Mouse (Mus musculus) thymus, postnatal 0 days (tissue): ENCODE results near the gene Efnb2. TPM values are rescaled to one million over a fixed set of nuclear protein-coding genes. Genes with fewer than 3 reads are reported as not detected.

Experiments
- DNase-seq: peaks from one replicate; pipeline ENCODE4 v3.0.0-alpha.2; 2015; ENCODE audit warnings: low spot score
- polyA plus RNA-seq: library from polyadenylated mRNA; unstranded; fragments of >200 nt; fragmentation: Nextera tagmentation; extraction: Ambion mirVana; gene quantifications from 2 replicates; pipeline ENCODE4 v1.2.1, GENCODE M21; 2015

The Efnb2 gene
- polyA plus RNA-seq, 1 experiment from 2014 or later = 4.5 TPM

DNA sequence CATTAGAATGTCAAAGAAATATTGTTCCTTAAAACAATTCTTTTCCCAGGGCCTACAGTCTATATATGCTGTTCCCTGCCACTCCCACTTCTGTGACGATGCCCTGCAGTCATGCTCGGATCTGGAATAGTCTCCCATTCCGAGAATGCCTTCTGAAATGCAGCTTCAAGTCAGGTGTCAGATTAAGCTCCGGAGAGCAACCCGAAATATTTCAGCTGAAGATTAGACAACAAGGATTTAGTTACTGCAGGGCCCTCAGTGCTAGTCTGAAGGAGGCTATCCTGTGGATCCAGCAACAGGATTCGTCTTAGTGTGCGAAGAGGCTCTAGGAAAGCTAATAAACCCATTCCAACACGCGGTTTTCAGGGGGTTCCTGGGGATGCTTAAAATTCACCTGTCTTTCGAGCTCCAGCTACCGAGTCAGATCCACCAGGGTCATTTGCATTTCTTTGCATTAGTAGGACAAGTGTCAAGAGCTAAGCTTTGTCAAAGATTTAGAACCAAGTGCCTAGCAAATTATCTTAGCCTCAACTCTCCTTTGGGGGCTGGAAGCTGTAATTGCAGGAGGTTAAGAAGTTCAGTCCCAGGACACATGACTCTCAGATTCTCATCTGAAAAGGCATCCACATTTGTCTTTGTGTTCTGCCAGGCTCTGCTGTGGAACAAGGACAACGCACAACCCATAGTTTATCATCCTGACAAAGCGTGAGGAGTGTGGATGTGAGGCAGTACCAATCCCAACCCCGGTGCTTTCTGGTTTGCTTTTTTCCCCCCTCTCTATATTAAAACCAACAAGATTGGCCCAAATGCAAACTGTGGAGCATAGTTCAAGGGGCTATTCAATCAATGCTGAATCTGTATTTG is 4.2 kb downstream of the Efnb2 start:
- no peak for DNase-seq

DNA sequence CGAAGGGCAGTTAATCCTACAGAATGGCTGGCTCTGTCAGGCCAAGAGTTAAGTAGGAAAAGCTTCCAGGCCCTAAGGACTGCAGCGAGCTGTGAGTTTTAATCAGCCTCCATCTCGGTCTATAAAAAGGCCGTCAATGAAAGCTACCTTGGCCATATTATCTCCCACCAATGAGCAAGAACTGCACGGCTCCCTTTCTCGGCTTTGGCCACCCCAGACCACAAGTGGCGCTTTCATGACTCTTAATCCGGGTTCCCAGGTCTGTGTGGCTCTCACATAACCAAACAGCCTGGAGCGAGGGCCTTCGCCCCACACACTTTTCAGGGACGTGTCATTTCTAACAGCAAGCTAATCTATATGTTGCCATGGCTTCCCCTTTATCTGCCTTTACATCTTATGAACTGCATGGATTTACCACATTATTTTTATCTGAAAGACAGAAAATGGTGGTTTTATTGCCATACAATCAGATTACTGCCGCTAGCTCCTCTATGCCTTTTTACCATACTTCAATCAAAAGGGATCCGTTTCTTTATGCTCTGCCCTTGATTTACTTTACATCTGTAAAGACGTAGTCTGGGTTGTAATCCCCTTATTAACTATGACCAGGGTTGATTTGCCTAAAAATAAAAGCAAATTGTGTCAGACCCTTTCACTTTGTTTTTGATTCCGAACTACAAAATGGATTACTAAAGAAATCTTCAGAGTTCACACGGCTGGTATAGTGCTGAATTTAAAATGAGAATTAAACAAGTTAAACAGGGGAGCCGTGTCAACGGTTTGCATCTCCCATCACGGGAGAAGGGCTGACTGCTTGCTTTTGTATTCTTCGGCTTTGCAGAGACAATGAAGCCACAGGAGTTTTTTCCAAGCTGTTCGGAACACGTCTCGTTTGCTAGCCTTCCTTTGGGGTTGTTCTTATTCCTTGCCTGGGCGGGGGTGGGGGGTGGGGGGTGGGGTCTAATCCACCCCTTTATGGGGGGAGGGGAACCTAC is 5.4 kb downstream of the Efnb2 start:
- no peak for DNase-seq

DNA sequence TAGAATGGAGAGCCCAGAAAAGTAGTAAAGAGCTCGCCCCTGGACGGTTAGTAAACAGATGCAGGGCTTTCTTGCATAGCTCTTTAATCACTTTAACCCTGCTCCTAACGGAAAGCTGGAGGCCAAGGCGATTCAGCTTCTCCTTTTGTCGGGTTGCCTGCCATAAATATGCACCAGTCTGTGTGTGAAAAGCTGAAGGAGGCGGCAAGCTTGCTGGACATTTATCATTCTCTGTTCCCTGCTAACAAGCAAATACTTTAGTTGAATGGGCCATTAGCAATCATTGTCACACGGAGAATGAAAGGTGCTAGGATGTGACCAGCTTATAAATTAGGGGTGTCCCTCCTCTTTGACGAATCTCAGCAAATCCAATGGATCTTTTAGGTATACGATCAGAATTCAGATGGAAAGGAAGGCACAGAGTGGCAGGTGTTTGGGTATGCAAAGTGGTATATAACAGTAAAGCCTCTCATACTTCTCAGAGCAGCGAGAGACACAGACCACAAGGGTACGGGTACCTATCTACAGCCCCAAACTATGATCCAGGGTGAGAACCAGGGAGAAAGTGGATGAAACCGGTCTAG is 7.0 kb downstream of the Efnb2 start:
- DNase-seq = no peak

DNA sequence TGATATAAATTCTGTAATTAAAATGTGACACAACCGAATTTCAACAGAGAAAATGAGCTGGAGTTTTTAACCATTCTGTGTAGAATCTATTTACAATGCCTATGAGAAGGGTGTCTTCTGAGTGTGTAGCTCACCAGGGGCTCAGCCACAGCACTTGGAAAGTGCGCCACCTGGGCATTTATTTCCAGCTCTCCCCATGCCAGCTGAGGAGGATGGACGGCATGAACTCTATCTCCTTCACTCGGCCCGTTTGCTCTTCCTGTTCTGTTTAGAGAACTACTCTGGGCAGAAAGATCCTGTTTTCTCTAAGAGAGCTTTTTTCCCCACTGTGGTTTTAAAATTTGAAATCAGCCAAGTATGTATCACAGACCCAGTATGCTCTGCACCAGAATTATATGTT is 7.7 kb downstream of the Efnb2 start:
- no peak for DNase-seq

DNA sequence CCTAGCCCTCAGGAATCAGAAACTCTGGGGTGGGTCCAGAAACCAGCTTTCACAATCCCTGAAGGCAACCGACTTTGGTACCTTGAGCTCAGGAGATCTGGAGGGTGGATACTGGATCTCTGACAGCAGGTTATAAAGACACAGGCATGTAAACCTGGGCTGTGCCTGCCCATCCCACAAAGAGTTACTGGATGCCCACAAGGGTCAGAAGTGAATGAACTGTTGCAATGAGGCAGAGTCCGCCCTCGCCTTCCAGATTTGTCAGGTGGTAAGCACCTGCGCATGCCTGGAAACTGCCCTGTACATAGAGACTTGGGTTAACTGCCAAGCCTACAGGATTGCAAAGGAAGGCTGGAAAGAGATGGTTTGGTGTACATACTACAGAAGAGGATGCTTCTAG is 8.7 kb downstream of the Efnb2 start:
- DNase-seq = no peak

DNA sequence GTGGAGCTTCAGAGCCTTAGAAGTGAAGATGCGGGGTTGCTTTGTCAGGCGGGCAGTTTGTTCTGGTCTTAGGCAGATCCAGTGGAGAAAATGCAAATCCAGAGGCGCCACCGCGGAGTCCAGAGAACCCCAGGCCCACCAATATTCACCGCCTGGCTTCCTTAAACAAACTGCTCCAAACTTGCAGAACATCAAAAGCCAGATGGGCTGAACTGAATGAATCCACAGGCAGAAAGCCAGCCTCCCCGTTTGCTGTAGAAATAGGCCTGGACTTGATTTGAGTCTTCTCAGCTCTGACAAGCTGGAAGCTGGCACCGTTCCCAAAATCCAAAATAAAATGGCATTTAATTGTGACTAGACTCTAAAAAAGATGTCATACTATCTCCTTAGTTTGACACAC is 11.1 kb downstream of the Efnb2 start:
- DNase-seq = no peak

DNA sequence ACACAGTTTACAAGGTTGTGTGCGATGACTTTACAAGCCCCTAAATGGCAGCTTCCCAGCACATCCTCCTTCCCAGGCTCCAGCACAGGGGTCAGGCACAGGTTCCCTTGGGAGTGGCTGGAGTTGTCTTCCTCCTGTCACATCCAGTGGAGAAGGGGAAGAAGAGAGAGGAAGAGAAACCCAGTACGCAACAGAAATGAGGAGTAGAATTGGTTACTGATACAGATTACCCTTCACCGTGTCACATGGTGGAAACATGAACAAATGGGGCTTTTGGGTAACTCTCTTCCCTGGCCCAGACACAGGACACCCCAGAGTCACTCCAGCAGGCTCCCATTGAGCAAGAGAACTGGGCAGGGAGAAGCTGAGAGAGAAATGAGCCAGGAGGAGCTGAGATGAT is 11.5 kb downstream of the Efnb2 start:
- no peak for DNase-seq

DNA sequence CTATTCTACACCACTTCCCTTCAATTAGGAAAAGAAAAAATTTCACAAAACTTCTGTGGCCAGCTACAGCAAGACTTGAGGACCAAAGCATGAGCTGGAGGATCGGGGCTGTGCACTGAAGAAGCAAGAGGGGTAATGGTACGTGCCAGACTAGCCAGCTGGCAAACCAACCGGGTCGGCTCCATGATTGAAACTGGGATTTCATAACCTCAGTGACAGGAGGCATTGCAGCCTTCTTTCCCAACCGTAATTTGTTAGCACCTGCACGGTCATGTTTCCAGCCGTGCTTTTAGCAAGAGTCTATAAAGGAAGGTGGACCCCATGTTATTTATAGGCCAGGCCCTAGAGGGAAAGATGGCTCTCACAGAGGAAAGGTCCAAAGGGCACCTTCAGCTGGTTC is 12.4 kb downstream of the Efnb2 start:
- no peak for DNase-seq

DNA sequence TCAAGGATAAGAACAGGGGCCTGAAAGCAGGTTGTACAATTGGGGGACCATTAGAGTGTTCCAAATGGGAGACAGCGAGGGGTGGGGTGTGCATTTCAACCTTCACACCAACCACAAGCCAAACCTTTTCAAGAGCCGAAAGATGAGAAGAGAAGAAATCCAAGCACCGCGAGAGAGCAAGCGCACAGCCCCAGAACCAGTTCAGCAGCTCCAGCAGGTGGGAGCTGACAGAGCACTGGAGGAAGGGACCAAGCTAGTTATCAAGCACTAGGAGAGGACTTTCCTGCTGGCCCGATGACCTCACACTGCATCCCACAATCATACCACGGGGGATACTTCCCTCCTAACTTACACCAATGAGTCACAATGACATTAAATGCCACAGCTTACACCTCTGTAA is 13.2 kb downstream of the Efnb2 start:
- DNase-seq = no peak

DNA sequence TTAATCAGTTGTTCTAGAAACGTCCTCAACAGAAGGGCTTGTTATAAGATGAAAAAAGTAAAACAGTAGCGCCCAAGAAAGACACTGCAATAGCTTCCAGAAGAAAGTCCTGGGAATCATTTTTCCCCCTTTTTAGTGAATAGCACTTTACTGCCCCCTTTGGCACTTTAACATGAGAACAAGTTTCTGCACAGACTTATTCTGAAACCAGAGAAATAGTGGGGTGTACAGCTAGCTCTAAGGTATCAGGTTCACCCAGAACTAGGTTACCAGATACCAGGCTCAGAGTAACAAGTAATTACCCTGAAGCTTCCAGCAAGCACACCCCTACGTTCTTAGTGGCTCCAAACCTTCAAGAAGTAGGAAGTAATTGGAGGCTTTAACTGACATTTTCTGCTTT is 13.7 kb downstream of the Efnb2 start:
- no peak for DNase-seq

DNA sequence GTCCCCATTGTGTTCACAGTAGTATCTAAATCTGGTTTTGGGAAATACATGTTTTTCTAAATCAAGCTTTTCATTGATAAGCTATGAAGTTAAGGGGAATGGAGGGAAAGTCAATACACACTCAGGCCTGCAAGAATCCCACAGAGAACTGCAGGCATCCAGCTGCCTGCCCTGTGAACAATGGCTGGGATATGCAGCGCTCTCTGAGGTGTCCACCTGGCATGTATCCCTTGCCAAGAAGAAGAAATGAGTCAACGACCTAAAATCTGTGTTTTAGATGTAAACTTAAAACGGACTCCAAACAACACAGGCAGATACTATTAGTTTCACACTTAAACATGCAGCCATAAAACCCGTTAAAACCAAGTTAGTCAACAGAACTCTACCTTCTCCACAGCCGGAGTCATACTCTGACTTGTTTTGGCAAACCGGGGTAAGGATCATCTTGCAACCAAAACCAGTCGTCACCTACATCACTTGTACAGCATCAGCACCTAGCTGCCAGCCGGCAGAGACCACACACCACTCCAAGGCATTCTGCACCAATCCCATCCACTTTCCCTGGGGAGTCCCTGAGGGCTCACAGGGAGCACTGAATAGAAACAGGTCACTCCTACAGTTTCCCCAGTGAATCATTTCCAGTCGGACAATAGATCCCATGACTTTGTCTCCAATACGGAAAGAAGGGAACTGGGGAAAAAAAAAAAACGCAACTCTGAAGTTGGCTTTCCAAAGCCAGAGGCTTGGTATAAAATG is 16.7 kb downstream of the Efnb2 start:
- no peak for DNase-seq

DNA sequence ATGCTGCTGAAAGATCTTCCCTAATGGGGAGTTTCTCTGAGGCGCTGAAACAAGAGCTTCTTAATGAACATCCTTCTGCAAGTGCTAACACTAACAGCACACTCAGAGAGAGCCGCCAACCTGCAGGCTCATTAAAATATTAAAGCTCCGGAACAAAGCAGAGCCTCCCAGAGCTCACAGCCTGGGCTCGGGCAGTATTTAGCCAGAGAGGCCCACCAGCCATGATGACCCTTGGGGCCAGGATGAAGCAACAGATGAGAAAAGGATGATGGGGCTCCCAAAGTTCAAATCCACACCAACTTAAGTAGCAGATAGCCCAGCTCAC is 20.8 kb downstream of the Efnb2 start:
- no peak for DNase-seq

DNA sequence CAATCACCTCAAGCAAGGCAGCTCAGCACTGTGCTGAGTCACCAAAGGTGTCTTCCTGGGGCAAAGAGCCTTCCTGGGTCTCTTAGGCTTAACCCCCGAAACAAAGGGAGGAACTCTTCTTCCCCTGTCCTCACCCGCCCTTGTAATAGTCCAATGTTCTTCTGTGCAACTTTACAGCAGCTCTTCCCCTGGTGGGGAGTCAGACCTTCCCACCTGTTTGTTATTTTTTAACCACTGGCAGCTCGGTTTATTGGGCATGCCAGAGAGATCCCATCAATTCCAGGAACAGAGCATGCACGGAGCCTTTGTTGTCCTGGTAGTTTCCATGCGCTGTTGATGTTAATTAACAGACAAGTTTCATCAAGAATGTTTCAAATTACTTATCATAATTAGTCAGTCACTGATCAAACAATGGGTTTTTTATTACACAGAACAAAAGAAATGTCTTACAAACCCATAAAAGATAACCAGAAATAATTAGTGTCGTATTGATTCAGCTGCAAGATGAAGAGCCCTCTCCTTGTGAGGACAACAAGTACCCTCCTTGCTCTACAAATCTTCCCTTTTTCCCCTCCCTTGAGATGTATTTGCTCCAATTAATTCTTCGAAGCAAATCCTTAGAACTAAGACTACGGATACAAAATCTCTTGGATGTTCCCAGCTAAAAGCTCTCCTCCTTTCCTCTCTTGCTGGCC is 21.3 kb downstream of the Efnb2 start:
- DNase-seq = no peak

DNA sequence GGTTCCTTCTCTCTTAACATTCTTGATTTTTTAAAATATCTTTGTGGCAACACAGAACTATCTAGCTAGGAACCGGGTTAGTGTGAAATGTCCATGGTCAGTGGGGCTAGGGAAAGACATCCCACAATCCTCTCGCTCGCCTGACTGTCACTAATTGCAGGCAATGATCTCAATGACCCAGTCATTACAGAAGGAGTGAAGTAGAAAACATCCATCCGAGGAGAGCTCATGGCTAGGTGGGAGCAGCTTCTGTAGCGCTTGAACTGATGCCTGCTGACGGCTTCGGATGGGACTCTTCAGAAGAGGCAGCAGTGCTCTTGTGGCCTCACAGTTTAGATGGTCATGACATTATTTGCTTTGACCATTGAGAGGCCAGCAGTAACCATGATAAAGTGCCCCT is 29.6 kb downstream of the Efnb2 start:
- DNase-seq = no peak

DNA sequence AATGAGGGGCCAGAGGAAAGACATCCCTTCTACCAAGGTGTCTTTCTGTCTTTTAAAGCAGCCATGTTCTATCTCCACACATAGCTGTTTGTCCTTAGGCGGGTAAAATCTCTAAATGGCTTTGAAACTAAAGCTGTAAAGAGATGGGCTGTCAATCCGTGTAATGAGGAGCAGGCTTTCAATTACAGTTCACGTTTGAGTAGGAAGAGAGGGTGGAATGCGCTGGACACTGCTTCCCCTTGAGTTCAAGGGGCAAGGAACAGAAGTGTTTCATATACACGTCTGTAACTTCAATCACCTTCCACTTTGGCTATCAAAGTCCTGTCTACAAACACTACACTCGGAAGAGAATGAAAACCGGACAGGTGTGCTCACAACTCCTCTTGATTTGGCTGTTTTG is 37.0 kb downstream of the Efnb2 start:
- DNase-seq = no peak

DNA sequence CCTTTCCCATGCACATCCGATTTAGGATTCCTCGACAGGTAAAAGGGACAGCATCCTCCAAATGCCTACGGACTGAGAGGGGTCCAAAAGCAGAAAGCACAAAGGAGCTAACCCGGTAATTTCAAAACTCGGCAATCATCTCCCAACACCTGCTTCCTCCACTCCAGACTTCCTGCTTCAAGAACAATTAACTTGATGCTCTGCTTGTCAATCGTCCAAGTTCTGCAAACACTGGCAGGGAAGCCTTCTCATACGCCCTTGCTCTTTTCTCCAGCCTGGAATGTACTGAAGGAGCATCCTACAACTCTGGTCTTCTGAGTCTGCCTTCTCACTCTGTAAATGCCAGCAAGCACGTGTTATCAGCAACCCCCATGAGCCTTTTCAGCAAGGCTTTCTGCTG is 37.6 kb downstream of the Efnb2 start:
- no peak for DNase-seq

DNA sequence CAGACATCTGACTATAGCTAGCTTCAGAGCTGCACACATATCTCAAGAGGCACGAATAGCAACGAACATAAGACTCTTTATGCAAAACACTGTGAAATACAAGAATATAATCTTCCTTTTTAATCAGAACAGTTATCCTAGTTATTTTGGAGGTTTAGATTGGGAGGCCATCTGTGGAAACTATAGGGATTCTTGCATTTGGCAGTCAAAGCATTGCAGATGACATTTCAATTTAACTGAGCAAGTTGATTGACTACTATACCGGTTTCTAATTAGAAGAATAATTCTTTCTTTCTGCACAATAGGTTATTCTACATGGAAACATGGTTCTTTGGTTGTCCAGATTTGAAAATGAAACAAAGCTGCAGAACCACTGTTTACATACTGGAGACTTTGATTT is 38.6 kb downstream of the Efnb2 start:
- no peak for DNase-seq

DNA sequence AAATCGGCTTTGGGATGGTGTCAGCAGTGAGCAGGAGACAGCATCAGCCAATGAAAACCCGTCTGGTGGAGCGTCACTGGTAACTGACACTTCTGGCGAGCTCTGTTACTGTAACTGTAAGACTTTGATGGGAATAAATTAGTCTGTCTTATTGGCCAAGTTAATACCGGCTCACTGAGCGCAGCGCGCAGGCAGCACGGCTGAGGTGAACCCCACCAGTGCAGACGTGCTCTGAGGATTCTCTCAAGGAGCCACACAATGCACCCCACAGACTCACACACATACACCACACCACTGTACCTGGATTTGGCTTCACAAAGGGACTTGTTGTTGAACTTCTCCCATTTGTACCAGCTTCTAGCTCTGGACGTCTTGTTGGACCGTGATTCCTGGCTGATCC is 39.0 kb downstream of the Efnb2 start:
- DNase-seq = no peak

DNA sequence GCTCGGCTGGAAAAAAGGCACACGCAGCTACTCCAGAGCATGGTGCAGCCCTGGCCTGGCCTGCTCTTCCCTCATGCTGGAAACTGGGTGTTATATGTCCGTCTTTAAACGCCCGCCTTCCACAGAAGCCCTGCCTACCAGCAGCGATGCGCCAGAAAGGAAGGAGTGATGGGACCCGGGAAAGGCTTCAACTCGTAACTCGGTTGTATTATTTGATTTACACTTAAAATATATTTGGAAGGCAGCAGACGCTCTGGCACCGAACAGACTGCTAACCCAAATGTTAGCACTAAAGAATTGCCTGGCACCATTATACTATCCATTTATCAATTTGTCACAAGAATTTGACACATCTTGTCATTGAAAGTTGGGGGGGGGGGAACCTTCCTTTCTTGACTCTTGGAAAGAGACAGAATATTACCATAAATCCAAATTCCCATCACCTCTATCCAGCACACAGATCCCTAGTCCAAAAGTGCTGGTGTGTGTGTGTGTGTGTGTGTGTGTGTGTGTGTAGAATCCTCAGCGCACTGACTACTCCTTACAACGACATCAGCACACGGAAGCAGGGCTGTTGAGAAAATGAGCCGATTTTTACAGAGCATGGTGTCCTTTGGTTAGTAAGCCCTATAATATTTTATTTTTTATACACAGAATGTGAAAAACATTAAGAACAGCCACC is 39.7 kb downstream of the Efnb2 start:
- no peak for DNase-seq

DNA sequence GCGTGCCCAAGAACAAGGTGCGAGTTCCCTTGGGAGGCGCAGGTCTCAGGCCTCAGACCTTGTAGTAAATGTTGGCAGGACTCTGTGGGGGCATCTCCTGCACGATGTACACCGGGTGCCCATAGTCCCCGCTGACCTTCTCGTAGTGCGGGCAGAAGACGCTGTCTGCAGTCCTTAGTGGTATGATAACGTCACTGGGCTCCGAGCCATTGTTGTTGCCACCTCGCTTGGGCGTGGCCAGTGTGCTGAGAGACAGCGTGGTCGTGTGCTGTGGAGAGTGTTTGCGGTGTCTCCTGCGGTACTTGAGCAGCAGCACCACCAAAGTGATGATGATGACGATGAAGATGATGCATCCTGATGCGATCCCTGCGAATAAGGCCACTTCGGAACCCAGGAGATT is 40.5 kb downstream of the Efnb2 start:
- no peak for DNase-seq
